Mouse (Mus musculus): Measurements from ENCODE around the gene Il11. TPM values are rescaled to one million over a fixed set of nuclear protein-coding genes. Genes with fewer than 3 reads are reported as not detected.
"Not testable (repeated sequence)": the region's sequence is repeated elsewhere in the genome, so short reads cannot be mapped to it uniquely, and the experiment has no call there.

The Il11 gene
- polyA plus RNA-seq (2015; fragmentation: Nextera tagmentation; extraction: Ambion mirVana): 1.0 and 1.6 TPM in 2 replicates

GRCm38 (mm10) chr7:4782759-4783158 lies at the start of gene Il11, which contains the start of gene Tmem190:
Gene Il11, minus strand, starts transcription at chr7:4782859.
Gene Tmem190, plus strand, starts transcription at chr7:4782937.
- 71% methylated on average over 2 of the region's 2 CpGs for WGBS
- H3K9me3 ChIP-seq: no peaks in the 10 kb centered on the region
- H3K4me2 ChIP-seq: no peak within 1 kb of the TSS
- ATAC-seq (replicated peaks): no peak
- no peaks in the 10 kb centered on the region for H3K4me1 ChIP-seq
- no peak within 1 kb of the TSS for H3K4me3 ChIP-seq
- no peak within 1 kb of the TSS for H3K9ac ChIP-seq
- no peaks in the 10 kb centered on the region for H3K36me3 ChIP-seq (replicated peaks)
- H3K27me3 ChIP-seq (replicated peaks): peaks cover 24% of the 10 kb centered on the region
- H3K27ac ChIP-seq: no peak within 1 kb of the TSS

GRCm38 (mm10) chr7:4830476-4830875 lies 47.8 kb upstream of the Il11 start:
- H3K4me3 ChIP-seq: no peak overlapping the region
- 9% methylated on average over 12 of the region's 12 CpGs for WGBS
- no peaks in the 10 kb centered on the region for H3K27me3 ChIP-seq (replicated peaks)
- H3K27ac ChIP-seq: no peak overlapping the region
- H3K36me3 ChIP-seq (replicated peaks): peaks cover 15% of the 10 kb centered on the region
- H3K9ac ChIP-seq: no peak overlapping the region
- no peak overlapping the region for H3K4me2 ChIP-seq
- H3K9me3 ChIP-seq: no peaks in the 10 kb centered on the region
- ATAC-seq (replicated peaks): no peak
- H3K4me1 ChIP-seq: 0 out of 2 replicates have a peak, but pooled peaks cover 2% of the 10 kb centered on the region

- no peak overlapping the region for H3K27ac ChIP-seq
- no peak overlapping the region for H3K4me2 ChIP-seq
- H3K4me1 ChIP-seq: no peaks in the 10 kb centered on the region
- no peak overlapping the region for H3K9ac ChIP-seq
- no peak overlapping the region for H3K4me3 ChIP-seq
- 58% methylated on average over 4 of the region's 4 CpGs for WGBS
- H3K27me3 ChIP-seq (replicated peaks): no peaks in the 10 kb centered on the region
- H3K9me3 ChIP-seq: no peaks in the 10 kb centered on the region
- peaks cover 15% of the 10 kb centered on the region for H3K36me3 ChIP-seq (replicated peaks)
- no peak for ATAC-seq (replicated peaks)
Measured at GRCm38 (mm10) chr7:4825365-4825764, 42.7 kb upstream of the Il11 start.

- ATAC-seq (replicated peaks): no peak
- no peaks in the 10 kb centered on the region for H3K9me3 ChIP-seq
- WGBS: 76% methylated on average over 6 of the region's 6 CpGs
- H3K27ac ChIP-seq: no peak overlapping the region
- H3K4me3 ChIP-seq: no peak overlapping the region
- H3K27me3 ChIP-seq (replicated peaks): no peaks in the 10 kb centered on the region
- no peak overlapping the region for H3K9ac ChIP-seq
- H3K4me1 ChIP-seq: no peaks in the 10 kb centered on the region
- no peaks in the 10 kb centered on the region; the same call in 1 of the 2 replicates for H3K36me3 ChIP-seq (replicated peaks)
- no peak overlapping the region for H3K4me2 ChIP-seq
Measured at GRCm38 (mm10) chr7:4822162-4822907, 39.7 kb upstream of the Il11 start.

GRCm38 (mm10) chr7:4821690-4822089 lies 39.0 kb upstream of the Il11 start:
- Histone ChIP-seq H3K4me2 (no peak overlapping the region), H3K27ac (no peak overlapping the region), H3K4me3 (no peak overlapping the region), H3K4me1 (no peaks in the 10 kb centered on the region), H3K27me3 (replicated peaks) (no peaks in the 10 kb centered on the region), H3K9ac (no peak overlapping the region), H3K36me3 (replicated peaks) (no peaks in the 10 kb centered on the region), H3K9me3 (no peaks in the 10 kb centered on the region)
- WGBS: 75% methylated on average over 4 of the region's 4 CpGs
- no peak for ATAC-seq (replicated peaks)

GRCm38 (mm10) chr7:4820925-4821324 lies 38.3 kb upstream of the Il11 start:
- ATAC-seq (replicated peaks); H3K4me2 ChIP-seq; H3K27ac ChIP-seq; H3K4me3 ChIP-seq; H3K27me3 ChIP-seq (replicated peaks); H3K36me3 ChIP-seq (replicated peaks); H3K4me1 ChIP-seq; H3K9ac ChIP-seq; H3K9me3 ChIP-seq: not testable (repeated sequence)
- 93% methylated on average over 7 of the region's 7 CpGs for WGBS

- H3K9ac ChIP-seq: no peak overlapping the region
- ATAC-seq (replicated peaks): no peak
- H3K9me3 ChIP-seq: no peaks in the 10 kb centered on the region
- H3K4me1 ChIP-seq: peaks cover 7% of the 10 kb centered on the region
- no peaks in the 10 kb centered on the region for H3K36me3 ChIP-seq (replicated peaks)
- H3K4me3 ChIP-seq: no peak overlapping the region
- H3K27ac ChIP-seq: no peak overlapping the region
- no peaks in the 10 kb centered on the region for H3K27me3 ChIP-seq (replicated peaks)
- H3K4me2 ChIP-seq: no peak overlapping the region
Measured at GRCm38 (mm10) chr7:4816559-4816958, 33.9 kb upstream of the Il11 start.

GRCm38 (mm10) chr7:4813105-4813791 lies 30.6 kb upstream of the Il11 start:
- Histone ChIP-seq H3K36me3 (replicated peaks) (peaks cover 13% of the 10 kb centered on the region; the same call in 1 of the 2 replicates), H3K4me1 (peaks cover 34% of the 10 kb centered on the region), H3K4me3 (peak overlapping the region; percentile 90), H3K27me3 (replicated peaks) (no peaks in the 10 kb centered on the region), H3K9ac (peak overlapping the region; percentile 30), H3K4me2 (peak overlapping the region; percentile 63), H3K9me3 (no peaks in the 10 kb centered on the region), H3K27ac (peak overlapping the region; percentile 84)
- ATAC-seq (replicated peaks): no peak
- 29% methylated on average over 8 of the region's 8 CpGs for WGBS

- ATAC-seq (replicated peaks): peak; percentile 99
- H3K4me1 ChIP-seq: peaks cover 34% of the 10 kb centered on the region
- peaks cover 16% of the 10 kb centered on the region; the same call in 1 of the 2 replicates for H3K36me3 ChIP-seq (replicated peaks)
Measured at GRCm38 (mm10) chr7:4812303-4813104, 29.8 kb upstream of the Il11 start, which contains the start of gene Ube2s. Gene Ube2s, minus strand, starts transcription at chr7:4812590.

GRCm38 (mm10) chr7:4811842-4812302 lies 29.2 kb upstream of the Il11 start:
- H3K9me3 ChIP-seq: no peaks in the 10 kb centered on the region
- no peak for ATAC-seq (replicated peaks)
- H3K4me3 ChIP-seq: peak overlapping the region; percentile 90
- H3K36me3 ChIP-seq (replicated peaks): peaks cover 21% of the 10 kb centered on the region; the same call in 1 of the 2 replicates
- peak overlapping the region; percentile 96 for H3K27ac ChIP-seq
- H3K4me2 ChIP-seq: peak overlapping the region; percentile 63
- H3K9ac ChIP-seq: peak overlapping the region; percentile 89
- no peaks in the 10 kb centered on the region for H3K27me3 ChIP-seq (replicated peaks)
- under 1% methylated on average over 34 of the region's 36 CpGs for WGBS
- H3K4me1 ChIP-seq: peaks cover 34% of the 10 kb centered on the region

More at GRCm38 (mm10) chr7:4812303-4813104, 29.8 kb upstream of the Il11 start, which contains the start of gene Ube2s:
- H3K4me2 ChIP-seq: peak within 1 kb of the TSS; percentile 63
- peak within 1 kb of the TSS; percentile 96 for H3K27ac ChIP-seq
- no peaks in the 10 kb centered on the region for H3K9me3 ChIP-seq
- H3K4me3 ChIP-seq: peak within 1 kb of the TSS; percentile 90
- WGBS: under 1% methylated on average over 62 of the region's 62 CpGs
- H3K9ac ChIP-seq: peak within 1 kb of the TSS; percentile 89
- no peaks in the 10 kb centered on the region for H3K27me3 ChIP-seq (replicated peaks)

- H3K9me3 ChIP-seq; ATAC-seq (replicated peaks): not testable (repeated sequence)
Measured at GRCm38 (mm10) chr7:4811131-4811530, 28.5 kb upstream of the Il11 start.

GRCm38 (mm10) chr7:4806716-4807115 lies 24.1 kb upstream of the Il11 start:
- Histone ChIP-seq H3K36me3 (replicated peaks) (peaks cover 22% of the 10 kb centered on the region; the same call in 1 of the 2 replicates), H3K4me2 (no peak overlapping the region), H3K27ac (no peak overlapping the region), H3K4me3 (no peak overlapping the region), H3K9ac (no peak overlapping the region), H3K4me1 (peaks cover 27% of the 10 kb centered on the region), H3K27me3 (replicated peaks) (no peaks in the 10 kb centered on the region), H3K9me3 (no peaks in the 10 kb centered on the region)
- WGBS: 90% methylated on average over 7 of the region's 7 CpGs
- ATAC-seq (replicated peaks): no peak

More at GRCm38 (mm10) chr7:4811131-4811530, 28.5 kb upstream of the Il11 start:
- H3K4me2 ChIP-seq: peak overlapping the region; percentile 63
- peaks cover 34% of the 10 kb centered on the region for H3K4me1 ChIP-seq
- H3K27me3 ChIP-seq (replicated peaks); H3K27ac ChIP-seq: not testable (repeated sequence)
- peaks cover 22% of the 10 kb centered on the region; the same call in 1 of the 2 replicates for H3K36me3 ChIP-seq (replicated peaks)
- peak overlapping the region; percentile 89 for H3K9ac ChIP-seq
- 34% methylated on average over 10 of the region's 10 CpGs for WGBS
- H3K4me3 ChIP-seq: peak overlapping the region; percentile 90

All from midbrain, embryonic 15.5 days (tissue).